Mouse (Mus musculus): ENCODE results near the gene Nr2c2ap. TPM values are rescaled to one million over a fixed set of nuclear protein-coding genes. Genes with fewer than 3 reads are reported as not detected.

Nr2c2ap gene
- polyA plus RNA-seq, 1 experiment from 2014 or later: 14.9 TPM

DNA sequence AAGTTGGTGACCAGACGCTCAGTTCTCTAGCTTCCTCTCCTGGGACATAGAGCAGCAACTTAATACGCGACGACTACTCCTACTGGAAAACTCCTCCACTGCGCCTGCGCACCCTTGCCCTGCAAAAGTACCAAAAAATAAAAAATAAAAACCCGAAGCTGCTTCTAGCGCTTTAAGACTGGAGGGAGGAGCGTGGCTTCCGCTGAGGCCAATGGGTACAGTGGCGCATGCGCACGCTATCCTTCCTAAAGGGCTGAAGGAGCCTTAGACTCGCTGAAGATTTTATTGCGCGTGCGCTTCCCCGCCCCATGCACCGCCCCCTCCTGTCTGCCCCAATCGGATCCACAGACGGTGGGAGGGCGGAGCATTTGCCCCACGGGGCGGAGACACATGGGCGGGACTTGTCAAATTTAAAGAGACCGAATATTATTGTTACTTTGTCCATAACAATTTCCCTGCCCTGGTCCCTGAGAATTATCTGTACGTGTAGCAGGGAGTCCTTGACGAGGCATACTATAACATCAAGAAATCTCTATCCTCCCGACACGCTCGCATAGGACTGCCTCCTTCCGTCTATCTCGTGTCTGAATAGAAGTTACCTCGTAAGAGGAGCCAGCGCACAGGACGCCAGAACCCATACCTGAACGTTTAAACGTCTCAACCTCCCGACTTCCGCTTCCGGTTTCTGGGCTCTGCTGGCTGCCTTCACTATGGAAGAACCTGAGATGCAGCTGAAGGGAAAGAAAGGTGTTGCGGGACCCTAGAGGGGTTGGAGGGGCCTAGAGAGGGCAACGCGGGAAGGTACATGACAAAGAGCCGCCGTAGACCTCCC lies 8.1 kb downstream of the Nr2c2ap start, which contains the start of the genes Rfxank, Borcs8 and Mef2b:
Gene Rfxank (minus strand): TSS at position 129 of the 832 bp plus-strand sequence.
Gene Borcs8 (plus strand): TSS at position 474 of the 832 bp plus-strand sequence.
Gene Mef2b (plus strand): TSS at position 686 of the 832 bp plus-strand sequence.
- WGBS (ENCODE audit: insufficient replicate concordance): under 1% methylated on average over 46 of the region's 46 CpGs
- TF ChIP-seq EP300 (IDR thresholded peaks at IDR 0.05; ENCODE audit: low read depth): peak; percentile 43; the same call in 1 of the 2 replicates
- no peak for TF ChIP-seq CTCF (IDR thresholded peaks at IDR 0.05; ENCODE audit: low read depth)
- Histone ChIP-seq H3K9me3 (ENCODE audit: low read length) (no peaks in the 10 kb centered on the region), H3K4me3 (ENCODE audit: low read depth, low read length) (peak within 1 kb of the TSS; percentile 80), H3K36me3 (replicated peaks; ENCODE audit: insufficient read depth, low read length) (peaks cover 12% of the 10 kb centered on the region), H3K27me3 (ENCODE audit: insufficient read depth, low read length) (no peaks in the 10 kb centered on the region), H3K4me2 (ENCODE audit: low read depth, low read length) (peak within 1 kb of the TSS; percentile 78), H3K9ac (replicated peaks) (peak within 1 kb of the TSS; percentile 77), H3K4me1 (ENCODE audit: insufficient read depth) (peaks cover 21% of the 10 kb centered on the region), H3K27ac (ENCODE audit: low read depth) (peak within 1 kb of the TSS; percentile 86)
- DNase-seq: peak; percentile 99
- ATAC-seq: peak; percentile 98

DNA sequence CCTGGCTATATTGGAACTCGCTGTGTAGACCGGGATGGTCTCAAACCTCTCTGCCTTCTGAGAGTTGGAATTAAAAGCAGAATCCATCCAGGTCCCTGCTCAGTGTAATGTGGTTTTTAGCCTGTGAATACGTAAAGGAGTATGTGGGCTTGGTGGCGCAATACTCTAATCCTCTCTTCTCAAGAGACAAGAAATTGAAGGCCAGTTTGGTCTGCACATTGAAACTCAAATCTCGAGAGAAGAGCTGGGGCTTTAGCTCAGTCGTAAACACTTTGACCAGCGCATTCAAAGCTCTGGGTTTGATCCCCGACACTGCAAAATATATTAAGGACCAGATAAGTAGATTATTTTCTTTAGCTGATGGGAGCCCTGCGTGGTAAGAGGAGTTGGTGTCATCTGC lies 8.8 kb downstream of the Nr2c2ap start:
- no peaks in the 10 kb centered on the region for H3K9me3 ChIP-seq (ENCODE audit: low read length)
- 6% methylated on average over 9 of the region's 9 CpGs for WGBS (ENCODE audit: insufficient replicate concordance)
- H3K4me2 ChIP-seq (ENCODE audit: low read depth, low read length): peak overlapping the region; percentile 78
- peak overlapping the region; percentile 77 for H3K9ac ChIP-seq (replicated peaks)
- peaks cover 21% of the 10 kb centered on the region for H3K4me1 ChIP-seq (ENCODE audit: insufficient read depth)
- ATAC-seq: no peak
- no peaks in the 10 kb centered on the region for H3K27me3 ChIP-seq (ENCODE audit: insufficient read depth, low read length)
- H3K36me3 ChIP-seq (replicated peaks; ENCODE audit: insufficient read depth, low read length): peaks cover 16% of the 10 kb centered on the region
- H3K27ac ChIP-seq (ENCODE audit: low read depth): peak overlapping the region; percentile 86
- DNase-seq: no peak
- H3K4me3 ChIP-seq (ENCODE audit: low read depth, low read length): peak overlapping the region; percentile 80
- TF ChIP-seq CTCF (IDR thresholded peaks at IDR 0.05; ENCODE audit: low read depth): no peak

GRCm38 (mm10) chr8:70147678-70148607 lies 16.8 kb downstream of the Nr2c2ap start:
- no peaks in the 10 kb centered on the region for H3K27me3 ChIP-seq (ENCODE audit: insufficient read depth, low read length)
- DNase-seq: no peak
- H3K4me2 ChIP-seq (ENCODE audit: low read depth, low read length): no peak overlapping the region
- H3K4me1 ChIP-seq (ENCODE audit: insufficient read depth): peaks cover 5% of the 10 kb centered on the region
- H3K36me3 ChIP-seq (replicated peaks; ENCODE audit: insufficient read depth, low read length): peaks cover 20% of the 10 kb centered on the region
- H3K9ac ChIP-seq (replicated peaks): no peak overlapping the region
- H3K9me3 ChIP-seq (ENCODE audit: low read length): no peaks in the 10 kb centered on the region
- H3K27ac ChIP-seq (ENCODE audit: low read depth): no peak overlapping the region
- TF ChIP-seq CTCF (IDR thresholded peaks at IDR 0.05; ENCODE audit: low read depth) (no peak), EP300 (IDR thresholded peaks at IDR 0.05; ENCODE audit: low read depth) (no peak)
- H3K4me3 ChIP-seq (ENCODE audit: low read depth, low read length): no peak overlapping the region
- WGBS (ENCODE audit: insufficient replicate concordance): 61% methylated on average over 7 of the region's 7 CpGs
- no peak for ATAC-seq

DNA sequence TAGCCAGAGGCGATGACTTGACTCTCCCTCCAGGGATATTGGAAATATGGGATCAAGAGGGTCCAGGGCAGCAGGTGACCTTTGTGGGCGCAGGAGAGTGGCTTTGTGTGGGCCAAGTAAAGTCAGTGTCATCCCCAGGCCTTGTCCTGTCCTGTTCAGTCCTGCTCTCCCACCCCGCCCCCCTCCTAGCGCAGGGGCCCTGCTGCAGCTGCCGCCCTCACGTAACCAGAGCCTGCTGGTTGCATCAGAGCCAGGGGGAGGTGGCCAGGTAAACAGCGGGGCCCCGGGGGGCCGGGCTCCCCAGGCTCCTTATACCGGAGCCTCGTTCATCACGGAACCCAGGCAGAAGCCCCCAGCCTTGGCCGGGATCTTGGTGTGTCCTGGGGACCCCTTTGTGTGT lies 19.0 kb downstream of the Nr2c2ap start:
- peak; percentile 73 for ATAC-seq
- H3K27me3 ChIP-seq (ENCODE audit: insufficient read depth, low read length): no peaks in the 10 kb centered on the region
- no peak overlapping the region for H3K27ac ChIP-seq (ENCODE audit: low read depth)
- H3K36me3 ChIP-seq (replicated peaks; ENCODE audit: insufficient read depth, low read length): peaks cover 12% of the 10 kb centered on the region
- peaks cover 5% of the 10 kb centered on the region for H3K4me1 ChIP-seq (ENCODE audit: insufficient read depth)
- DNase-seq: peak; percentile 61
- H3K9me3 ChIP-seq (ENCODE audit: low read length): no peaks in the 10 kb centered on the region
- H3K4me2 ChIP-seq (ENCODE audit: low read depth, low read length): peak overlapping the region; percentile 39; the same call in 1 of the 2 replicates
- WGBS (ENCODE audit: insufficient replicate concordance): 25% methylated on average over 13 of the region's 13 CpGs
- TF ChIP-seq CTCF (IDR thresholded peaks at IDR 0.05; ENCODE audit: low read depth) (no peak), EP300 (IDR thresholded peaks at IDR 0.05; ENCODE audit: low read depth) (no peak)
- no peak overlapping the region for H3K9ac ChIP-seq (replicated peaks)
- no peak overlapping the region for H3K4me3 ChIP-seq (ENCODE audit: low read depth, low read length)

DNA sequence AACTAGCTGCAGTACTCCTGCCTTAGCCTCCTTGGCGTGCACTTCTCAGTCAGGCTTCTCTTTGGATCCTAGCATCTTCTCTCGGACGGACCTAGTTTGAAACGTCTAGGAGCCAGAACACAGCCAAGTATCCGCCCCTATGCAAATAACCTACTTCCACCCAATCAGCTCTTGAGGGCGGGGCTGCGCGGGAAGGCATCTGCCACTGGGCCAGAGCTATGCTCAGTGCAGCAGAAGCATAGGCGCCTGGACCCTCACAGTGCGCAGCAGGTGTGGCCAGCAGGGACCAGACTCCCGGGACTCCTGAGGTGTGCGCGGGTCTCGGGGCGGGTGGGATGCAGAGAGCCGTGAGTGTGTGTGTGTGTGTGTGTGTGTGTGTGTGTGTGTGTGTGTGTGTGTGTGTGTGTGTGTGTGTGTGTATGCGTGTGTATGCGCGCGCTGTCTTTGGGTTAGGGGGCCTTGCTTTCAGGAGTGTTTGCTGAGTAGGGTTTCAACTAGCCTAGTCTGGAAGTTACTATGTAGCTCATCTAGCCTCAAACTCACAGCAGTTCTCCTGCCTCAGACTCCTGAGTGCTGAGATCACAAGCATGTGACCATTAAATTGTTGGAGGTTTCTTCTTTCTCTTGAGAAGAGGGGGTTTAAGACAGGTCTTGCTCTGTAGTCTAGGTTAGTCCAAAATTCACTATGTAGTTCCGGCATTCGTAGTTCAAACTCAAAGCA lies 21.6 kb downstream of the Nr2c2ap start:
- peak; percentile 81 for ATAC-seq

More for the DNA sequence above, 21.6 kb downstream of the Nr2c2ap start:
- no peak for TF ChIP-seq EP300 (IDR thresholded peaks at IDR 0.05; ENCODE audit: low read depth)
- TF ChIP-seq CTCF (IDR thresholded peaks at IDR 0.05; ENCODE audit: low read depth): no peak
- 17% methylated on average over 21 of the region's 22 CpGs for WGBS (ENCODE audit: insufficient replicate concordance)
- Histone ChIP-seq H3K9ac (replicated peaks) (no peak overlapping the region), H3K36me3 (replicated peaks; ENCODE audit: insufficient read depth, low read length) (no peaks in the 10 kb centered on the region), H3K4me3 (ENCODE audit: low read depth, low read length) (no peak overlapping the region), H3K27me3 (ENCODE audit: insufficient read depth, low read length) (no peaks in the 10 kb centered on the region), H3K4me1 (ENCODE audit: insufficient read depth) (peaks cover 7% of the 10 kb centered on the region), H3K27ac (ENCODE audit: low read depth) (no peak overlapping the region), H3K9me3 (ENCODE audit: low read length) (no peaks in the 10 kb centered on the region), H3K4me2 (ENCODE audit: low read depth, low read length) (peak overlapping the region; percentile 37)
- DNase-seq: peak; percentile 84

Measured in liver, postnatal 0 days (tissue).